Mouse (Mus musculus) neural tube, embryonic 14.5 days (tissue): Measurements from ENCODE around the gene Snx8. TPM values are rescaled to one million over a fixed set of nuclear protein-coding genes. Genes with fewer than 3 reads are reported as not detected.

ENCODE experiments used
- ATAC-seq: fragments of 200-750 bp; cut with Nextera tagmentation; 2 replicates; pipeline ENCODE4 v1.8.0; 2017; ENCODE audit warnings: low read depth, mild to moderate bottlenecking, moderate TSS enrichment, moderate library complexity
- H3K27ac ChIP-seq: fragments of 300-500 bp; sonication (generic); 2 replicates; pipeline ENCODE4 v1.5.1; 2014; ENCODE audit warnings: low read depth, mild to moderate bottlenecking, control low read depth, low read length, moderate library complexity, mixed read lengths
- H3K27me3 ChIP-seq: fragments of 300-500 bp; sonication (generic); 2 replicates; pipeline ENCODE4 v1.6.1; 2014; ENCODE audit warnings: low read length; ENCODE audit not compliant: control insufficient read depth, insufficient read depth
- H3K36me3 ChIP-seq: fragments of 300-500 bp; sonication (generic); 2 replicates; pipeline ENCODE4 v1.6.1; 2014; ENCODE audit warnings: low read length, mixed read lengths; ENCODE audit not compliant: control insufficient read depth, insufficient read depth
- H3K4me1 ChIP-seq: fragments of 300-500 bp; sonication (generic); 2 replicates; pipeline ENCODE4 v1.6.1; 2014; ENCODE audit warnings: low read length; ENCODE audit not compliant: control insufficient read depth, insufficient read depth
- H3K4me2 ChIP-seq: fragments of 300-500 bp; sonication (generic); 2 replicates; pipeline ENCODE4 v1.6.1; 2014; ENCODE audit warnings: mild to moderate bottlenecking, low read depth, low read length, control low read depth
- H3K4me3 ChIP-seq: fragments of 300-500 bp; sonication (generic); 2 replicates; pipeline ENCODE4 v1.5.1; 2014; ENCODE audit warnings: low read depth, low read length, control low read depth, mixed read lengths
- H3K9ac ChIP-seq: fragments of 300-500 bp; sonication (generic); replicated peaks from 2 replicates; pipeline ENCODE4 v1.6.1; 2014; ENCODE audit warnings: low read depth, mild to moderate bottlenecking, control low read depth, low read length, mixed read lengths
- H3K9me3 ChIP-seq: fragments of 300-500 bp; sonication (generic); 2 replicates; pipeline ENCODE4 v1.6.1; 2016; ENCODE audit warnings: low read length; ENCODE audit not compliant: control insufficient read depth
- WGBS: fragments of 180-500 bp; shearing (Covaris S2); extraction: QIAGEN DNeasy Blood & Tissue Kit; methylation state at CpG from one replicate; pipeline ENCODE4 v1.1.7; 2014; 5-methylcytosine and 5-hydroxymethylcytosine counted together
- microRNA-seq: library from miRNA; unstranded; fragments of <30 nt; microRNA quantifications from one replicate; pipeline ENCODE4, GENCODE M21; 2016
- polyA plus RNA-seq: library from polyadenylated mRNA; unstranded; fragments of >200 nt; fragmentation: Nextera tagmentation; extraction: Ambion mirVana; gene quantifications from 2 replicates; pipeline ENCODE4 v1.2.1, GENCODE M21; 2014

Snx8 gene
- polyA plus RNA-seq, 1 experiment from 2014 or later: 15.4 TPM

DNA sequence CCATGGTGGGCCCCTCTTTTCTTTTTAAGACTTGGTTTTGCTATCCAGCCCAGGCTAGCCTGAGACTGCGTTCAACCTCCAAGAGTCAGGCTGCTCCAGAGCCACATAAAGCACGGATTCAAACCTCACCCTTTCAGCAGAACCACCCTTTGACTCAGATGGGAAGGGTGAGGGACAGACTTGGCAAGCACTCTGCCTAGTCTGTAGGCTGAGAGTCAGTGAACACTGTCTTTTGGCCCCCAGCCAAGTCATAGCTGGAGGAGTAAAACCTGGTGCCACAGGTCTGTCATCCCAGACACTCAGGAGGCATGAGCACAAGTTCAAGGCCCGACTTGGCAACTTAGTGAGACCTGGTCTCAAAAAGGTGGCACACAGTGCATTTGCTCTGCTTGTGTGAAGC lies 72.3 kb downstream of the Snx8 start:
- Histone ChIP-seq H3K4me2 (no peak overlapping the region), H3K27me3 (no peaks in the 10 kb centered on the region), H3K4me1 (peaks cover 7% of the 10 kb centered on the region), H3K9me3 (no peaks in the 10 kb centered on the region), H3K4me3 (no peak overlapping the region), H3K36me3 (peaks cover 18% of the 10 kb centered on the region; the same call in 1 of the 2 replicates), H3K9ac (no peak overlapping the region), H3K27ac (no peak overlapping the region)
- ATAC-seq: no peak
- 87% methylated on average over 3 of the region's 3 CpGs for WGBS

DNA sequence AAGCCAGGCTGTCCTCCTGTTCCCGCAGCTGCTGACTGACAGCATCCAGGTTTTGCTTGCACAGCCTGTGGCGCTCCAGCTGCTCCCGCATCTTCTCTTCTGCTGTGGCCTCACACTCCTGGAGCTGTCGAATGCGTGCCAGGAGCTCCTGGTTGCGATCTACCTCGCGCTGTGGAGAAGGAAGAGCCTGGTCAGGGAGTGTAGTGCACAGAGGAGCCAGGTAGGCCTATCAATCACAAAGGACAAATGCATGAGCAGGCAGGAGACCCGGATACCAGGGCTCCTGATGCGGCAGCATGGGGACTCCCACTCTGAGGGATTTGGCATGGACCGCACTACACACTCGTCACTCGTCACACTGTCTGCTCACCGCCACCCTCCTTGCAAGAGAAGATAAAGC lies 81.5 kb downstream of the Snx8 start:
- H3K4me2 ChIP-seq: no peak overlapping the region
- 88% methylated on average over 14 of the region's 14 CpGs for WGBS
- no peak for ATAC-seq
- no peaks in the 10 kb centered on the region for H3K27me3 ChIP-seq
- no peak overlapping the region for H3K4me3 ChIP-seq
- peaks cover 35% of the 10 kb centered on the region for H3K36me3 ChIP-seq
- H3K9me3 ChIP-seq: no peaks in the 10 kb centered on the region
- H3K9ac ChIP-seq: no peak overlapping the region
- no peak overlapping the region for H3K27ac ChIP-seq
- no peaks in the 10 kb centered on the region for H3K4me1 ChIP-seq

- Histone ChIP-seq H3K4me1 (no peaks in the 10 kb centered on the region), H3K36me3 (peaks cover 36% of the 10 kb centered on the region), H3K4me2 (no peak overlapping the region), H3K27me3 (no peaks in the 10 kb centered on the region), H3K9me3 (no peaks in the 10 kb centered on the region), H3K4me3 (no peak overlapping the region), H3K27ac (no peak overlapping the region), H3K9ac (no peak overlapping the region)
- WGBS: 76% methylated on average over 8 of the region's 8 CpGs
- ATAC-seq: no peak
These were observed 83.0 kb downstream of the Snx8 start for GRCm38 (mm10) chr5:140306016-140306415.

- H3K9ac ChIP-seq: no peak overlapping the region
- no peaks in the 10 kb centered on the region for H3K4me1 ChIP-seq
- WGBS: 89% methylated on average over 4 of the region's 4 CpGs
- no peaks in the 10 kb centered on the region for H3K9me3 ChIP-seq
- no peaks in the 10 kb centered on the region for H3K27me3 ChIP-seq
- peaks cover 33% of the 10 kb centered on the region for H3K36me3 ChIP-seq
- no peak overlapping the region for H3K4me3 ChIP-seq
- no peak overlapping the region for H3K4me2 ChIP-seq
- no peak overlapping the region for H3K27ac ChIP-seq
- no peak for ATAC-seq
These were observed 90.8 kb downstream of the Snx8 start for GRCm38 (mm10) chr5:140298291-140298690.

DNA sequence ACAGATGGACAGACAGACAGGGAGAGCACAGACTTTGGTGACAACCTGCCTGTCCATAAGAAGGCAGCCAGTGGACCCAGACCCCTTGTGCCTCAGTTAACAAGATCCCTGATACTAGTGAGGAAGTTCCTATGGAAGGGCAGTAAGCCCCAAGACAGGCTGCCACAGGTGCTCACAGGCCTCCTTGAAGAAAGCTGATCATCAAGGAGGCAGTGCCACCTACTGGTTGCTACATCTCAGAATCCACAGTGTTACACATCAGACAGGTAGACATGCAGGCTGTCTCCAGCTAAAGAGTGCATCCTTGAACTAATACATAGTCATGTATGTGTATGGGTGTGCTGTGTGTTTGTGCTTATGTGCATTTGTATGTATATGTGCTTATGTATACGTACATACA lies 96.9 kb downstream of the Snx8 start:
- H3K27ac ChIP-seq: no peak overlapping the region
- no peak overlapping the region for H3K4me3 ChIP-seq
- 80% methylated on average over 1 of the region's 1 CpGs for WGBS
- peak; percentile 61; the same call in 1 of the 2 replicates for ATAC-seq
- no peaks in the 10 kb centered on the region for H3K27me3 ChIP-seq
- H3K4me2 ChIP-seq: no peak overlapping the region
- H3K9me3 ChIP-seq: no peaks in the 10 kb centered on the region
- peaks cover 11% of the 10 kb centered on the region; the same call in 1 of the 2 replicates for H3K36me3 ChIP-seq
- H3K9ac ChIP-seq: no peak overlapping the region
- H3K4me1 ChIP-seq: no peaks in the 10 kb centered on the region

Small RNA genes within 50 kb of the gene (microRNA-seq; reads per million reads assigned to microRNA genes)
- gene Mir7038: not detected

Other genes with a start within 250 kb of the Snx8 start
- 27.2 and 34.3 TPM in 2 replicates for gene Mad1l1, start 67.7 kb downstream of the Snx8 start, polyA plus RNA-seq
- gene Nudt1, start 67.6 kb downstream of the Snx8 start, polyA plus RNA-seq: 24.5 and 28.2 TPM in 2 replicates
- gene Mrm2, start 57.4 kb downstream of the Snx8 start, polyA plus RNA-seq: 22.3 and 22.7 TPM in 2 replicates
- gene Eif3b, start 30.1 kb upstream of the Snx8 start, polyA plus RNA-seq: 83.9 and 102 TPM in 2 replicates
- gene Gm4869, start 56.4 kb upstream of the Snx8 start, polyA plus RNA-seq: not detected in 2 replicates
- gene Chst12, start 116.3 kb upstream of the Snx8 start, polyA plus RNA-seq: 22.6 and 23.8 TPM in 2 replicates
- gene Grifin, start 175.8 kb upstream of the Snx8 start, polyA plus RNA-seq: not detected in 2 replicates
- gene Lfng, start 218.1 kb upstream of the Snx8 start, polyA plus RNA-seq: 17.7 and 18.2 TPM in 2 replicates